Mouse (Mus musculus) adrenal gland, adult 8-10 months (tissue): ENCODE data around the gene Gabarapl2. TPM values are rescaled to one million over a fixed set of nuclear protein-coding genes. Genes with fewer than 3 reads are reported as not detected.

Experiments used
- DNase-seq: peaks from one replicate; pipeline ENCODE4 v3.0.0; 2022
- total RNA-seq, 4 experiments: library from RNA; stranded (reverse); gene quantifications; 2 replicates each; pipeline ENCODE4 v1.2.4; 2022

The Gabarapl2 gene
- total RNA-seq, result 100 to 1,000 TPM; 168 to 223 (median 188) TPM

GRCm38 (mm10) chr8:111940171-111941100 is at the start of gene Gabarapl2:
Gene Gabarapl2, plus strand, starts transcription at chr8:111940703.
- peak; percentile 96 for DNase-seq

GRCm38 (mm10) chr8:111890911-111891303 is 49.6 kb upstream of the Gabarapl2 start:
- DNase-seq, result no peak

- no peak for DNase-seq
Observed at GRCm38 (mm10) chr8:111891983-111892382, 48.5 kb upstream of the Gabarapl2 start.

- DNase-seq, result no peak
Observed at GRCm38 (mm10) chr8:111892615-111893014, 47.9 kb upstream of the Gabarapl2 start.

GRCm38 (mm10) chr8:111894955-111895354 is 45.5 kb upstream of the Gabarapl2 start:
- no peak for DNase-seq

- no peak for DNase-seq
Observed at GRCm38 (mm10) chr8:111898586-111898985, 41.9 kb upstream of the Gabarapl2 start.

GRCm38 (mm10) chr8:111902080-111902479 is 38.4 kb upstream of the Gabarapl2 start:
- DNase-seq, result no peak

GRCm38 (mm10) chr8:111905500-111906121 is 34.9 kb upstream of the Gabarapl2 start:
- DNase-seq, result no peak

- no peak for DNase-seq
Observed at GRCm38 (mm10) chr8:111909621-111910450, 30.7 kb upstream of the Gabarapl2 start, which contains the start of gene Chst5. Gene Chst5, minus strand, starts transcription at chr8:111910447.

GRCm38 (mm10) chr8:111911572-111911971 is 28.9 kb upstream of the Gabarapl2 start:
- DNase-seq, result no peak

GRCm38 (mm10) chr8:111912860-111913432 is 27.6 kb upstream of the Gabarapl2 start:
- no peak for DNase-seq

GRCm38 (mm10) chr8:111919663-111920062 is 20.8 kb upstream of the Gabarapl2 start:
- no peak for DNase-seq

GRCm38 (mm10) chr8:111920971-111921370 is 19.5 kb upstream of the Gabarapl2 start:
- no peak for DNase-seq

GRCm38 (mm10) chr8:111923383-111923804 is 17.1 kb upstream of the Gabarapl2 start:
- peak; percentile 31 for DNase-seq

GRCm38 (mm10) chr8:111924976-111925375 is 15.5 kb upstream of the Gabarapl2 start:
- DNase-seq, result no peak

GRCm38 (mm10) chr8:111929648-111930344 is 10.7 kb upstream of the Gabarapl2 start:
- no peak for DNase-seq

GRCm38 (mm10) chr8:111931721-111932120 is 8.8 kb upstream of the Gabarapl2 start:
- DNase-seq, result no peak

- peak; percentile 58 for DNase-seq
Observed at GRCm38 (mm10) chr8:111932580-111933336, 7.7 kb upstream of the Gabarapl2 start.

GRCm38 (mm10) chr8:111933348-111934076 is 7.0 kb upstream of the Gabarapl2 start, which contains the start of gene Tmem231:
Gene Tmem231, minus strand, starts transcription at chr8:111933881.
- peak; percentile 91 for DNase-seq

- no peak for DNase-seq
Observed at GRCm38 (mm10) chr8:111934201-111934600, 6.3 kb upstream of the Gabarapl2 start.
